Mouse (Mus musculus): ENCODE data around the gene Mcm2. TPM values are rescaled to one million over a fixed set of nuclear protein-coding genes. Genes with fewer than 3 reads are reported as not detected.
A peak's percentile ranks its signal among the peaks of the same experiment; 100 is the strongest.

Gene Mcm2
- polyA plus RNA-seq, 1 experiment = 120 TPM

GRCm38 (mm10) chr6:88865704-88866103 lies 32.9 kb downstream of the Mcm2 start:
- Histone ChIP-seq H3K4me1 (ENCODE audit: control insufficient read depth, insufficient read depth, low read length) (no peaks in the 10 kb centered on the region), H3K4me3 (replicated peaks; ENCODE audit: control insufficient read depth, low read depth, low read length) (no peak overlapping the region), H3K27ac (ENCODE audit: control insufficient read depth, insufficient read depth, low read depth, low read length, poor library complexity) (no peak overlapping the region)
- no peak for TF ChIP-seq CTCF (IDR thresholded peaks at IDR 0.05; ENCODE audit: control insufficient read depth, insufficient read depth, low read length)
- TF ChIP-seq POLR2A (IDR thresholded peaks at IDR 0.05; ENCODE audit: borderline replicate concordance, control insufficient read depth, low read depth, low read length) = no peak
- WGBS = 55% methylated on average over 7 of the region's 7 CpGs

DNA sequence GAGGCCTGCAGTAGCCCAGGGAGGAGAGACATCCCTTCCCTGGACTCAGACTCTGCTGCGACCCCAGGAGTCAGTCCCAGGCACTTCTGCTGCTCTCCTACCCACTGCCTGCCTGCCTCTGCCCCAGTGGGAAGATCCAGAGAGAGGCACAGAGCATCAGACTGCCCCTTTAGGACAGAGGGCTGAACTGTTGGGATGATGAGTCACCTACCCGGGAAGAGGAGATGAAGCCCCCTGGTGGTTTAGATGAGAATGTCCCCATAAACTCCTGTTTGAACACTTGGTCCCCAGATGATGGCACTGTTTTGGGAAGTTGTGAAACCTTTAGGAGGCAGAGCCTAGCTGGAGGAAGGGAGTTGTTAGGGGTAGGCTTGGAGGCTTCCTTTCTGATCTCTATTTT lies 37.7 kb downstream of the Mcm2 start:
- WGBS = 25% methylated on average over 2 of the region's 2 CpGs
- Histone ChIP-seq H3K27ac (ENCODE audit: control insufficient read depth, insufficient read depth, low read depth, low read length, poor library complexity) (no peak overlapping the region), H3K4me1 (ENCODE audit: control insufficient read depth, insufficient read depth, low read length) (no peaks in the 10 kb centered on the region), H3K4me3 (replicated peaks; ENCODE audit: control insufficient read depth, low read depth, low read length) (no peak overlapping the region)
- TF ChIP-seq CTCF (IDR thresholded peaks at IDR 0.05; ENCODE audit: control insufficient read depth, insufficient read depth, low read length) (peak; percentile 37; the same call in 1 of the 2 replicates), POLR2A (IDR thresholded peaks at IDR 0.05; ENCODE audit: borderline replicate concordance, control insufficient read depth, low read depth, low read length) (no peak)

- WGBS = 78% methylated on average over 7 of the region's 7 CpGs
- no peaks in the 10 kb centered on the region for H3K4me1 ChIP-seq (ENCODE audit: control insufficient read depth, insufficient read depth, low read length)
- H3K4me3 ChIP-seq (replicated peaks; ENCODE audit: control insufficient read depth, low read depth, low read length) = no peak overlapping the region
- no peak for TF ChIP-seq CTCF (IDR thresholded peaks at IDR 0.05; ENCODE audit: control insufficient read depth, insufficient read depth, low read length)
- TF ChIP-seq POLR2A (IDR thresholded peaks at IDR 0.05; ENCODE audit: borderline replicate concordance, control insufficient read depth, low read depth, low read length) = no peak
- H3K27ac ChIP-seq (ENCODE audit: control insufficient read depth, insufficient read depth, low read depth, low read length, poor library complexity) = no peak overlapping the region
Observed at GRCm38 (mm10) chr6:88858341-88858740, 40.2 kb downstream of the Mcm2 start.

DNA sequence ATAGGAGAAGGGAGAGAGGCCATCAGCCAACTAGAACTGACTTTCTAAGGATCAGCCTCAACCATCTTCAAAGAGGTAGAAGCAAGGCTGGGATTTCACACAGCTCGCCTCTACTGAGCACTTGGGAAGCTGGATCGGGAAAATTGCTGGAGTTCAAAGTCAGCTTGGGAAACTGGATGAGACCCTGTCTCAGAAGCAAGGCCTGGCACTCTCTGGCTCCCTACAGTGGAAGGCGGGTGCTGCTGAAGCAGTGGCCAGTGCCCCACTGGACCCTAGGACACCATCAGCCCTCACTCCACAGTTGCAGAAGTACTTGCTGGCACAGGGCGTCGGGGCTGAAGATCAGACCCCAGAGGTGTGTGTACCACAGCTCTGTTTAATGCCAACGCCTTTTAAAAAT lies 40.8 kb downstream of the Mcm2 start:
- H3K4me1 ChIP-seq (ENCODE audit: control insufficient read depth, insufficient read depth, low read length) = no peaks in the 10 kb centered on the region
- H3K4me3 ChIP-seq (replicated peaks; ENCODE audit: control insufficient read depth, low read depth, low read length) = no peak overlapping the region
- TF ChIP-seq CTCF (IDR thresholded peaks at IDR 0.05; ENCODE audit: control insufficient read depth, insufficient read depth, low read length) (no peak), POLR2A (IDR thresholded peaks at IDR 0.05; ENCODE audit: borderline replicate concordance, control insufficient read depth, low read depth, low read length) (no peak)
- 83% methylated on average over 6 of the region's 6 CpGs for WGBS
- no peak overlapping the region for H3K27ac ChIP-seq (ENCODE audit: control insufficient read depth, insufficient read depth, low read depth, low read length, poor library complexity)

GRCm38 (mm10) chr6:88857249-88857648 lies 41.3 kb downstream of the Mcm2 start:
- no peak overlapping the region for H3K27ac ChIP-seq (ENCODE audit: control insufficient read depth, insufficient read depth, low read depth, low read length, poor library complexity)
- WGBS = 24% methylated on average over 9 of the region's 9 CpGs

GRCm38 (mm10) chr6:88855636-88856035 lies 42.9 kb downstream of the Mcm2 start:
- 20% methylated on average over 5 of the region's 5 CpGs for WGBS
- Histone ChIP-seq H3K27ac (ENCODE audit: control insufficient read depth, insufficient read depth, low read depth, low read length, poor library complexity) (no peak overlapping the region), H3K4me1 (ENCODE audit: control insufficient read depth, insufficient read depth, low read length) (no peaks in the 10 kb centered on the region), H3K4me3 (replicated peaks; ENCODE audit: control insufficient read depth, low read depth, low read length) (no peak overlapping the region)
- TF ChIP-seq POLR2A (IDR thresholded peaks at IDR 0.05; ENCODE audit: borderline replicate concordance, control insufficient read depth, low read depth, low read length) (no peak), CTCF (IDR thresholded peaks at IDR 0.05; ENCODE audit: control insufficient read depth, insufficient read depth, low read length) (peak; percentile 50)

More at GRCm38 (mm10) chr6:88857249-88857648, 41.3 kb downstream of the Mcm2 start:
- Histone ChIP-seq H3K4me3 (replicated peaks; ENCODE audit: control insufficient read depth, low read depth, low read length) (no peak overlapping the region), H3K4me1 (ENCODE audit: control insufficient read depth, insufficient read depth, low read length) (no peaks in the 10 kb centered on the region)
- TF ChIP-seq POLR2A (IDR thresholded peaks at IDR 0.05; ENCODE audit: borderline replicate concordance, control insufficient read depth, low read depth, low read length) (no peak), CTCF (IDR thresholded peaks at IDR 0.05; ENCODE audit: control insufficient read depth, insufficient read depth, low read length) (peak; percentile 5; the same call in 1 of the 2 replicates)

DNA sequence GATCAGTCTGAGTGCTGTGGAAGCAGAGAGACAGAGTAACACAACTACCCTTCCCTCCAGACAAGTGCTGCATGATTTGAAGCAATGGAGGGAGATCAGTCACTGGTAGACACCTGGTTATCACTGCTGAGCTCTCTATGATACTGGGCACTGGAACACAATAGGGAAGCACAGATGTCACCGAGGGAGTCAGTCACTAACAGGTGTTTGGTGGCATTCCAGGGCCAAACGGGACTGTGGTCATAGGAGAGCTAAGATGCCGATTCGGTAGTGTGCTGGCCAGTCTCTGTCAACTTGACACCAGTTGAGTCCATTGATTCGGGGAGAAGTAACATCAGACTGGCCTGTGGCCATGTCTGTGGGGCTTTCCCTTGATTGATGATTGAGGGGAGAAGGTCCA lies 44.1 kb downstream of the Mcm2 start:
- WGBS = 73% methylated on average over 5 of the region's 5 CpGs
- no peak for TF ChIP-seq POLR2A (IDR thresholded peaks at IDR 0.05; ENCODE audit: borderline replicate concordance, control insufficient read depth, low read depth, low read length)
- no peak for TF ChIP-seq CTCF (IDR thresholded peaks at IDR 0.05; ENCODE audit: control insufficient read depth, insufficient read depth, low read length)
- no peak overlapping the region for H3K27ac ChIP-seq (ENCODE audit: control insufficient read depth, insufficient read depth, low read depth, low read length, poor library complexity)
- no peaks in the 10 kb centered on the region for H3K4me1 ChIP-seq (ENCODE audit: control insufficient read depth, insufficient read depth, low read length)
- no peak overlapping the region for H3K4me3 ChIP-seq (replicated peaks; ENCODE audit: control insufficient read depth, low read depth, low read length)

DNA sequence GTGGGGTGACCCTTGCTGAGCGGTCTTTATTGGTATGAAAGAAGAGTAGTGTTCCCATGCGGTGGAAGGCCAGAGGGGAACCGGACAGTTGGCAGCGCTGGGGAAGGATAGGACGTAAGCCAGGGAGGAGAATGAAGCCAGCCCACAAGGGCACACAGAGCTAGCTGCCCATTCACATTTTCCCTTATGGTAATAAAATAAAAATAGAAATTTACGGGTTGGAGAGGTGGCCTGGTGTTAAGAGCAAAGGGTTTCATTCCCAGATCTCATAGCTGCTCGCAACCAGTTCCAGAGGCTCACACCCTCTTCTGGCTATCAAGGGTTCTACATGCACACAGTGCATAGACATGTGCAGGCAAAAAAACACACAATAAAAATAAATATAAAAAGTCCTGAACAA lies 48.5 kb downstream of the Mcm2 start:
- Histone ChIP-seq H3K4me1 (ENCODE audit: control insufficient read depth, insufficient read depth, low read length) (no peaks in the 10 kb centered on the region), H3K4me3 (replicated peaks; ENCODE audit: control insufficient read depth, low read depth, low read length) (no peak overlapping the region), H3K27ac (ENCODE audit: control insufficient read depth, insufficient read depth, low read depth, low read length, poor library complexity) (no peak overlapping the region)
- 86% methylated on average over 7 of the region's 7 CpGs for WGBS
- TF ChIP-seq POLR2A (IDR thresholded peaks at IDR 0.05; ENCODE audit: borderline replicate concordance, control insufficient read depth, low read depth, low read length) = no peak
- TF ChIP-seq CTCF (IDR thresholded peaks at IDR 0.05; ENCODE audit: control insufficient read depth, insufficient read depth, low read length) = no peak

DNA sequence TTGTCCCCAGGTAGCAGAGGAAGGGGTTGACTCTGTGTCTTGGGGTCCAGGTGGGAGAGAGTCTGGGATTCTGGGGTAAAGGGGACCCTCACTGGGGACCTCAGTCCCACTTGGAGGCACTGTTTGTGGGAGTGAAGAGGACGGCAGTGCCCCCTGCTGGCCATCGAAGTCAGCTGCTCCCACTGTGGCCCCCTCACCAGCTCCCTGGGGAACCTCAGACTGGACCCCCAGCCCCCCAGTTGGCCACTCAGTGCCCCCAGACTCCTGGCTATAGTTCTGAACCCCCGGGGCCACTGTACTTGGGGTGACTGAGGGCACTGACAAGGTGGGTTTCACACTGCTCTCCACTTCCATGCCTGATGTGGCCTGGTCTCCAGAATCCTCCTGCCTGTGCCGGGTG lies 49.3 kb downstream of the Mcm2 start:
- Histone ChIP-seq H3K27ac (ENCODE audit: control insufficient read depth, insufficient read depth, low read depth, low read length, poor library complexity) (no peak overlapping the region), H3K4me3 (replicated peaks; ENCODE audit: control insufficient read depth, low read depth, low read length) (no peak overlapping the region), H3K4me1 (ENCODE audit: control insufficient read depth, insufficient read depth, low read length) (no peaks in the 10 kb centered on the region)
- TF ChIP-seq POLR2A (IDR thresholded peaks at IDR 0.05; ENCODE audit: borderline replicate concordance, control insufficient read depth, low read depth, low read length) (no peak), CTCF (IDR thresholded peaks at IDR 0.05; ENCODE audit: control insufficient read depth, insufficient read depth, low read length) (peak; percentile 72)
- WGBS = 48% methylated on average over 4 of the region's 4 CpGs
